Mouse (Mus musculus) left cerebral cortex, postnatal 10 days (tissue): ENCODE results near the gene Hpcal1. TPM values are rescaled to one million over a fixed set of nuclear protein-coding genes. Genes with fewer than 3 reads are reported as not detected.
A peak's percentile ranks its signal among the peaks of the same experiment; 100 is the strongest.

Experiments used
- DNase-seq, 2 experiments: peaks; one replicate each; pipeline ENCODE4 v3.0.0; 2021 to 2022; ENCODE audit warnings: low spot score in 2 of 2, mixed read lengths in 1 of 2; ENCODE audit errors: extremely low spot score in 1 of 2
- intact Hi-C: fragments of 180-260 bp; cut with DNase I; formaldehyde crosslinking; loops from one replicate; pipeline ENCODE4 v1.15.1; 2025
- total RNA-seq, 2 experiments: library from RNA; stranded (reverse); gene quantifications; 2 replicates each; pipeline ENCODE4 v1.2.3; 2021

Gene Hpcal1
- total RNA-seq, 2 experiments from 2014 or later = 54.8 to 66.9 TPM

- DNase-seq = no peak
- intact Hi-C loops = no loop called here
Observed at GRCm38 (mm10) chr12:17709451-17709850, 18.8 kb downstream of the Hpcal1 start.

GRCm38 (mm10) chr12:17709926-17710746, 19.5 kb downstream of the Hpcal1 start:
- intact Hi-C loops = no loop called here
- DNase-seq = no peak

- DNase-seq = no peak
- intact Hi-C loops = no loop called here
Observed at GRCm38 (mm10) chr12:17710747-17711092, 20.1 kb downstream of the Hpcal1 start.

- DNase-seq = no peak
Observed at GRCm38 (mm10) chr12:17711731-17712388, 21.2 kb downstream of the Hpcal1 start.

GRCm38 (mm10) chr12:17712571-17712970, 21.9 kb downstream of the Hpcal1 start:
- no peak for DNase-seq
- intact Hi-C loops = no loop called here

More at GRCm38 (mm10) chr12:17711731-17712388, 21.2 kb downstream of the Hpcal1 start:
- intact Hi-C loops = no loop called here

GRCm38 (mm10) chr12:17715720-17716478, 25.2 kb downstream of the Hpcal1 start:
- intact Hi-C loops = no loop called here

GRCm38 (mm10) chr12:17717257-17717656, 26.6 kb downstream of the Hpcal1 start:
- intact Hi-C loops = no loop called here
- DNase-seq = no peak

More at GRCm38 (mm10) chr12:17715720-17716478, 25.2 kb downstream of the Hpcal1 start:
- DNase-seq = no peak

GRCm38 (mm10) chr12:17718146-17718545, 27.5 kb downstream of the Hpcal1 start:
- intact Hi-C loops = no loop called here
- DNase-seq = no peak

GRCm38 (mm10) chr12:17721058-17721457, 30.4 kb downstream of the Hpcal1 start:
- intact Hi-C loops = no loop called here
- no peak for DNase-seq

- intact Hi-C loops = no loop called here
Observed at GRCm38 (mm10) chr12:17722452-17723181, 32.0 kb downstream of the Hpcal1 start.

GRCm38 (mm10) chr12:17723182-17723570, 32.5 kb downstream of the Hpcal1 start:
- intact Hi-C loops = no loop called here
- DNase-seq = no peak

More at GRCm38 (mm10) chr12:17722452-17723181, 32.0 kb downstream of the Hpcal1 start:
- no peak for DNase-seq

- DNase-seq = no peak
- intact Hi-C loops = no loop called here
Observed at GRCm38 (mm10) chr12:17723999-17724398, 33.3 kb downstream of the Hpcal1 start.

- DNase-seq = no peak
- intact Hi-C loops = no loop called here
Observed at GRCm38 (mm10) chr12:17724412-17725090, 33.9 kb downstream of the Hpcal1 start.

GRCm38 (mm10) chr12:17725592-17725991, 34.9 kb downstream of the Hpcal1 start:
- intact Hi-C loops = no loop called here

GRCm38 (mm10) chr12:17726576-17727320, 36.1 kb downstream of the Hpcal1 start:
- intact Hi-C loops = no loop called here
- DNase-seq = no peak

More at GRCm38 (mm10) chr12:17725592-17725991, 34.9 kb downstream of the Hpcal1 start:
- DNase-seq = no peak

GRCm38 (mm10) chr12:17727676-17728339, 37.2 kb downstream of the Hpcal1 start:
- intact Hi-C loops = no loop called here

GRCm38 (mm10) chr12:17729211-17729900, 38.7 kb downstream of the Hpcal1 start:
- DNase-seq = peak; percentile 37 to 70
- intact Hi-C loops = no loop called here

More at GRCm38 (mm10) chr12:17727676-17728339, 37.2 kb downstream of the Hpcal1 start:
- no peak for DNase-seq
